Mouse (Mus musculus): ENCODE measurements around the gene Nostrin. TPM values are rescaled to one million over a fixed set of nuclear protein-coding genes. Genes with fewer than 3 reads are reported as not detected.
A peak's percentile ranks its signal among the peaks of the same experiment; 100 is the strongest.

Gene Nostrin
- 10 to 100 TPM in 1 of 2 experiments, 1 to 10 TPM in 1; 7.2 to 10.7 TPM for total RNA-seq (2021)
- long read RNA-seq, experiment 1, transcript Nostrin-201 (16 exons, 1,808 nt) = major isoform, 8 of 12 reads
- long read RNA-seq, experiment 1, partial matches to known transcripts = 2 of 12 reads
- long read RNA-seq, experiment 1, other reads (novel, unspliced or antisense) = 2 of 12 reads
- long read RNA-seq, experiment 2, partial matches to known transcripts = 0 of 11 reads
- long read RNA-seq, experiment 2, other reads (novel, unspliced or antisense) = 8 of 11 reads

GRCm38 (mm10) chr2:69135661-69136576, at the start of gene Nostrin:
Nostrin (plus strand) TSS chr2:69135800.
- no peak for DNase-seq (ENCODE audit: low spot score in 2 of 2)

- DNase-seq (ENCODE audit: low spot score in 2 of 2) = no peak
Measured at GRCm38 (mm10) chr2:69086505-69087260, 48.9 kb upstream of the Nostrin start.

GRCm38 (mm10) chr2:69095836-69096235, 39.8 kb upstream of the Nostrin start:
- no peak for DNase-seq (ENCODE audit: low spot score in 2 of 2)

GRCm38 (mm10) chr2:69096821-69097220, 38.8 kb upstream of the Nostrin start:
- no peak for DNase-seq (ENCODE audit: low spot score in 2 of 2)

- no peak for DNase-seq (ENCODE audit: low spot score in 2 of 2)
Measured at GRCm38 (mm10) chr2:69097526-69097925, 38.1 kb upstream of the Nostrin start.

- no peak for DNase-seq (ENCODE audit: low spot score in 2 of 2)
Measured at GRCm38 (mm10) chr2:69098701-69099100, 36.9 kb upstream of the Nostrin start.

- DNase-seq (ENCODE audit: low spot score in 2 of 2) = no peak
Measured at GRCm38 (mm10) chr2:69099147-69099546, 36.5 kb upstream of the Nostrin start.

GRCm38 (mm10) chr2:69100706-69101105, 34.9 kb upstream of the Nostrin start:
- peak in 1 of 2 experiments; percentile 12 for DNase-seq (ENCODE audit: low spot score in 2 of 2)

- no peak for DNase-seq (ENCODE audit: low spot score in 2 of 2)
Measured at GRCm38 (mm10) chr2:69103526-69103925, 32.1 kb upstream of the Nostrin start.

GRCm38 (mm10) chr2:69104511-69105145, 31.0 kb upstream of the Nostrin start:
- no peak for DNase-seq (ENCODE audit: low spot score in 2 of 2)

- DNase-seq (ENCODE audit: low spot score in 2 of 2) = no peak
Measured at GRCm38 (mm10) chr2:69109246-69109645, 26.4 kb upstream of the Nostrin start.

- no peak for DNase-seq (ENCODE audit: low spot score in 2 of 2)
Measured at GRCm38 (mm10) chr2:69109710-69110109, 25.9 kb upstream of the Nostrin start.

- no peak for DNase-seq (ENCODE audit: low spot score in 2 of 2)
Measured at GRCm38 (mm10) chr2:69112609-69113008, 23.0 kb upstream of the Nostrin start.

- no peak for DNase-seq (ENCODE audit: low spot score in 2 of 2)
Measured at GRCm38 (mm10) chr2:69113829-69114547, 21.6 kb upstream of the Nostrin start.

- DNase-seq (ENCODE audit: low spot score in 2 of 2) = no peak
Measured at GRCm38 (mm10) chr2:69115921-69116320, 19.7 kb upstream of the Nostrin start.

GRCm38 (mm10) chr2:69116767-69117166, 18.8 kb upstream of the Nostrin start:
- DNase-seq (ENCODE audit: low spot score in 2 of 2) = no peak

- DNase-seq (ENCODE audit: low spot score in 2 of 2) = no peak
Measured at GRCm38 (mm10) chr2:69118994-69119393, 16.6 kb upstream of the Nostrin start.

- no peak for DNase-seq (ENCODE audit: low spot score in 2 of 2)
Measured at GRCm38 (mm10) chr2:69119718-69120117, 15.9 kb upstream of the Nostrin start.

- DNase-seq (ENCODE audit: low spot score in 2 of 2) = no peak
Measured at GRCm38 (mm10) chr2:69121681-69122080, 13.9 kb upstream of the Nostrin start.

GRCm38 (mm10) chr2:69125425-69125824, 10.2 kb upstream of the Nostrin start:
- DNase-seq (ENCODE audit: low spot score in 2 of 2) = no peak

All from adrenal gland, postnatal 4 days (tissue).